Mouse (Mus musculus) heart, postnatal 4 days (tissue): ENCODE results near the gene Kcnq4. TPM values are rescaled to one million over a fixed set of nuclear protein-coding genes. Genes with fewer than 3 reads are reported as not detected.
A peak's percentile ranks its signal among the peaks of the same experiment; 100 is the strongest.

ENCODE experiments used
- DNase-seq: peaks from one replicate; pipeline ENCODE4 v3.0.0; 2021
- total RNA-seq, 2 experiments: library from RNA; stranded (reverse); gene quantifications; 2 replicates each; pipeline ENCODE4 v1.2.3; 2021

The Kcnq4 gene
- total RNA-seq, result 1 to 10 TPM; 2.7 to 2.9 TPM

DNA sequence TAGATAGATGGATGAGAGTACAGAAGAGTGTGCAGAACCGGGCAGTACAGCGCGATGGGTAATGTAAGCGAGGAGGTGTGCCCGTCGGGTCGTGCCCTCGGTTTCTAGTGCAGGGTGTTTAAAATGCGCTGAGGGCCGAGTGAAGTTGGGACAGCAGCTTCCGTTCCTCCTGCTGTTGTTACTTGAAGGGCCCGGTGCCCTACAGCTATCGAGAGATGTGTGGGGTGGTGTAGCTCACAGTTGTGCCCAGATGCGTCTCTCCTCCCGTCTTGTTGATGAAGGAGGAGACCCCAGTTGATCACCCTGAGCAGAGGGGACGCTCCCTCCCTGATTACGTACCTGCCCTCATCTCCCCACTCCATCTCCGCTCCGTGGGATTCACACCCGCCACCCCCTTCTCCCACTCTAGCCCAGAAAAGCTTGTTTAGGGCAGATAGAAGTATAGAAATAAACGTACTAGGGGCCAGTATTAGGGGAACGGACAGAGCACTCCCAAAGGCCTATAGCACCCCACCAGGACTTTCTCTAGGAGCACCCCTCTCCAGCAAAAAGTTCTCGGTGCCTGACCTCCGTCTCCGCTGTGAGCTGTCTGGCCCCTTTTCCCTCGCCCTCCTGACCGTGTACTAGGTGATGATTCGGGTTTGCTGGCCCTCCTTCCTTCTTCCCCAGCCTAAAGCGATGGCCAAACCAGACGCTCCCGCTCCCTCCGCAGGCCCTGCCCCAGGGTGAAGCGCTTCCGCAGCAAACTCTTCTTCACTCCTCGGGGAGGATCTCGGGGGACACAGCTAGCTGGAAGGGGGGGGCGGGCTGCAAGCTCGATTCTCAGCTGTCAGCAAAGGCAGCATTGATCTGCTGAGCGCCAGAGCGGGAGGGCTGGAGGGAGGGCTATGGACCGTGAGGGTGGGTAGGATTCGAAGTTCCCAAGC, at the start of gene Kcnq4:
Gene Kcnq4 (minus strand): TSS at position 672 of the 926 bp plus-strand sequence.
- DNase-seq, result no peak

DNA sequence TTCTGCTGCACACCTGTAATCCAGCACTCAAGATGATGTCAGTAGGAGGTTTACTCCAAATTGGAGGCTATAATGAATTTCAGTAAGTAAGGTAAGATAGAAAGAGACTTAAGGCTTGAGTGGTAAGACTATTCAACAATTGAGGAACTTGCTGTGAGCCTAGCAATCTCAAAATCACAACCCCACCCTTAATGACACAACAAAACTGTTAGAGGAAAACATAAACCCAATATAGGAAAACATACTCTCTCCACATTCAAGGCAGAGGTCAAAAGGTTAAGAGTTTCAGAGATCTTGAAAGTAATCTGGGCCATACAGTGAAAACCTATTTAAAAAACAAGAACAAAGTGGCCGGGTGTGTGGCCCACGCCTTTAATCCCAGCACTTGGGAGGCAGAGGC, 48.3 kb upstream of the Kcnq4 start:
- no peak for DNase-seq

DNA sequence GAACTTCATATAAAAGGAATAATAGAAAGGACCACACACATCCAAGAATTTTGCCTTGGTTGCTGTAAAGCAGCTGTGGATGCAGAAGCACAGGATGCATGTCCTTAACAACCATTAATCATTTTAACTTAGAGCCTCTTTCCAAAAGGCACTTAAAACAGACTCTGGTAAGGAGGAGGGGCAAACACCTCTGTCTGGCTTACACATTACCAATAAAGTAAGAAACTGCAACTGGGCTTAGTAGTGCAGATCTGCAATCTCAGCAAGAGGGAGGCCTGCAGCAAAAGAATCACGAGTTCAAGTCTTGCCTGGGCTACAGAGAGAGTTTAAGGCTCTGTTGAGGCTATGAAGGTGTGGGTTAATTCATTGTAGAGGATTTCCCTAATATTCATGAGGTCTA, 47.2 kb upstream of the Kcnq4 start:
- DNase-seq, result no peak

DNA sequence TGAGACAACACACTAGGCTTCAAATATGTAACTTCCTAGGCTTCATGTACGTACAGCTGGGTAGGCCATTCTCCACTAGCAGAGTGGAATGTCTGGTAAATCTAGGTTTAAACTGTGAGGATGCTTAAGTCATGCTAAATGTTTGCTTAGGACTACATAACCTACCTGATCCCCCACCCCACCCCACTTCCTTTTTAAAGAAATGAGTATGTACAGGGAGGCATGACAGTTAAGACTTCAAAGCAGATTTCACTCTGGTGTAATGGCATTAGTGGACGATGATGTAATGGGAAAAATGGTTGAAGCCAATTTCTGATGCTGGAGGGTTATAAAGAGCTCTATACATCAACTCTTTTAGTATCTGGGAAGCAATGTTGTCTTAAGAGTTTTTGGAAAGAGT, 44.5 kb upstream of the Kcnq4 start:
- DNase-seq, result no peak

DNA sequence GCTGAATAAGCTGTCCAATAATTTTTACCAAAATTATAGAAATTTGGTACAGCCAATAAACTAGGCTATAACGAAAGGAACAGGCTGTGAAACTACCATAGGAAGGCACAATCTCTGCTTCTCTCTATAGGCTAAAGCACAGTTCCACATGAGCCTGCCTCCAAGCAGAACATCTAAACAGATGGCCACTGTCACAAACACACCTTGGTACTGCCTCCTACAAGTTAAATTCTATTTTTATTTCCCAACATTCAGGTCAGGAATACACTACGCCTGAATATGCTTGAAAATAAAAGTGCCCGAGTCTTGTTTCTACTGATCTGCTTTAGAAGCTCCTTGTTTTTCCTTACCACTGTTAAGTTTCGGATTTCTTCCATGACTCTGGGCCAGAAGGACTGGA, 41.6 kb upstream of the Kcnq4 start:
- DNase-seq, result no peak

DNA sequence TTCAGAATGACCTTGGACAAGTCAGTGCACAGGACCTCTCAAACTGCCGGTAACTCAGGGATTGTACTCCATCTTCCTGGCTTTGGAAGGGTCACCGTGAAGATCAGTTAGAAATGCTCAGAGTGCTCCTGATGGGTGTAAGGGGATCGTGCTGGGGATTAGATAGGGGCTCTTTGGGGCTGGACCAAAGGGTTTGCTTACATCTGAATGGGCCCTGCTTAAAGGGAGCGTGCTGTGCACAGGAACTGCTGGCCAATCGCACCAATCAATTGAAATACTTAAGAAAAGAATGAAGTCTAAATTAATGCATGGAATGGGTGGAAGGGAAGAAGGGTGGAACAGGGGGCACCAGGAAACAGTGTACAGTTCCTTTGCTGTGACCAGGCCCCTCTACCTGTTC, 7.4 kb upstream of the Kcnq4 start:
- DNase-seq, result no peak

DNA sequence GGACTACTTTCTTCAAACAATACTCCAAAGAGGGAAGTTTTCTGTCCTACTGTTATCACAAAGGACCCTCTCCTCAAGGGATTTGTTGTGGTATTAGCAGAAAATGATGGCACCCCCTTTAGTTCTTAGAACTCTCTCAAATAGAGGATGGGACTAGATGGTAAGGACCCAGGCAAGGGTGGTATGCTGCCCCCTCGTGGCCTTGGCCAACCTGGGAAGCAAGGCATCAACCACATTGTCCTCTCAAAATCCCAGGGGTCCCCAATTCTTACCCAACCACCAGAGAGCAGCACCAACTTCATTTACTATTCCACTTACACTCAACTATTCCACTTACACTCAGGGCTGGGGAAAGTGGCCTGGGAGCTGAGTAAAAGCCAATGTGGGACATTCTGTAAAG, 6.9 kb upstream of the Kcnq4 start:
- peak; percentile 87 for DNase-seq

DNA sequence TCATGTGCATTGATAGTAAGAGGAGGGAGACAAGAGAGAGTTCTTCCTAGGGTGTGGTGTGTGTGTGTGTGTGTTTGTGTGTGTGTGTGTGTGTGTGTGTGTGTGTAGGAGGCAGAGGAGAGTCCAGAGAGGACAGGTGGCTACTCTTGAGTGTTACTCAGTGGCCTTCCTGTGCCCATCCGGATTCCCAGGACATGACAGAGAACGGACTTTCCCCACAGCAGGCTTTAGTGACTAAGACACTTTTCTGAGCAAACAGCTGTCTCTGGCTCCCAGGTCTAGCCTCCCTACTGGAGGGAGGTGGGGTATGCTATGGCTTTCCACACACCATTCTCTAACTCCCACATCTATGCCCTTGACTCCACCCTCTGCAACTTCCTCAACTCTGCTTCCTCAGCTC, 1.2 kb upstream of the Kcnq4 start:
- no peak for DNase-seq

DNA sequence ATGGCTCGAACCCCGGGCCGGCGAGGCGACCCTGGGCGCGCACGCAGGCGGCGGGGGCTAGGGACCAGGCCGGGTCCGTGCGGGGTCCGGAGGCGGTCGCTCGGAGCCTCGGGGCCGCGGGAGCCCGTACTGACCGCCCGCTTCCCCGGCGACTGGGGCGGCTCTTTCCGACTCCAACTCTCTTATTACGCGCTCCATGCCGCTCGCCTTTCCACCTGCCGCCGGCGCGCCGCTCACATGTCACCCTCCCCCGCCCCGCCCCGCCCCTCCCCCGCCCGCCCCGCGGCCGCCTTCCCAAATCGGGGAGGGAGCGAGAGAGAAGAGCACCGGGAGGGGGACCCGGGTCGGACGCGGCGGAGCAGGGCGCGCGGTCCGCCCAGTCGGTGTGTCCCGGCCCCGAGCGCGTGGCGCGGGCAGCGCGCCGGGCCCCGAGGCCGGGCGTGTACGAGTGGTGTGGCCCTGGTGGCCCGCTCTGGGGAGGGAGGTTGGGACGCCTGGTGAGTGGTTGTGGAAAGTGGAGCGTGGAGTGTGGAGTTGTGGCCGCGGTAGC, 1.1 kb downstream of the Kcnq4 start:
- DNase-seq, result peak; percentile 25

DNA sequence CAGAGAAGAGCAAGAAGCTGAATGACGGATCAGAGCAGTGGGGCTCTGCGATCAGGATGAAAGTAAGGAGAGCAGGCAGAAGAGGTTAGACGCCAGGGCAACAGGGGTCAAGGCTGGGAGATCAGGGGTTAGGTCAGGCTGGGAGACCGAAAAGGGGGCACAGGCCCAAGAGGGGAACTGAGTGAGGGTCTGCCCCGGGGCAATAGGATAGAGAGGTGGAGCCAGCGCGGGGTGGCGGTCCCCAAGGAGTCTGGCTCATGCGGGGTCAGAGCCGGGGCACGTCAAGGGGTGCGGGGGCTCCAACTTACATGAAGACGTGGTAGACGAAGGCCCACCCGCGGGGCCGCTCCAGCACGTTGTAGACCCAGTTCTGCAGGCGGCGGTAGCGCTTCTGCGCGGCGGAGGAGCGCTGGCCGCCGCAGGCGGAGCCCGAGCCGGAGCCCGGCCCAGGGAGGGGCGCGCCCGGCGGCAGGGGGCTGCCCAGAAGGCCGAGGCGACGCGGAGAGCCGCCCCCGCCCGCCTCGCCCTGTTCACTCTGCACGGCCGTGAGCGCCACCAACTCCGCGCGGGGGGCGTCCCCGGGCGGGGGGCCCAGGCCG, 1.8 kb downstream of the Kcnq4 start:
- peak; percentile 36 for DNase-seq

DNA sequence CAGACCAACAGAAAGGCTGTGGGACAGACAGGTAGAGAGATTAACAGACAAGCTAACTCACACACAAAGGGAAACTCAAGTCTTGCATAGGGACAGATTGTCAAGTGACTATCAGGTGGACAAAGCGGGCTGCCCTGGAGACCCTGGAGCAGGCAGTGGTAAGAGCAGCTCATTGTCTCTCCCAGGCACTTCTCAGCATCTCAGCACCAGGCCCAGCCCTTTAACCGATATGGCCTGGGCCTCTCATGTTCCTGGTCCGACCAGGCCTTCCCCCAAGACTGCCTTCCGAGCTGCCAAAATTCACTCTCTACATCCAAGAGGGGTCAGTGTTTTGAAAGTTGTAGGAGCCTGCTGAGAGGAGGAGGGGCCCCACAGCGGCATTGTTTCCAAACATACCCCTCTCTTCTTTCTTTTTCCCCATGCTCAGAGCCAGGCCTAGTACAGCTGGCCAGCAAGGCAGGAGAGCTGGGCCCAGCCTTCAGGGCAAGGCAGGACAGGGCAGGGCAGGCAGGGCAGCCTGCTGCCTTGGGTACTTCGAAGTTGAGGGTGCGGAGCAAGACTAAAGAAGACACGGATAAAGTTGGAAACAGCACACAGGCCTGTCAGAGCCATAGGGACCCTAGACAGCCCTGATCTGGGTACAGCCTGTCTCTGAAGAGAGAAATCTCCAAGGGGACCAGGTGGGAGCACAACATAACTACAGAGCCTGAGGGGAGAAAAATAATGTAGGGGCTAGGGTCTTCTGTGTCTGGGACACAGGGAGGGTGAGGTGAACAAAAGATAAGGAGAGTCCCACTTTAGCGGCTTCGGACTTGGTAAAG, 2.5 kb downstream of the Kcnq4 start:
- DNase-seq, result peak; percentile 31

DNA sequence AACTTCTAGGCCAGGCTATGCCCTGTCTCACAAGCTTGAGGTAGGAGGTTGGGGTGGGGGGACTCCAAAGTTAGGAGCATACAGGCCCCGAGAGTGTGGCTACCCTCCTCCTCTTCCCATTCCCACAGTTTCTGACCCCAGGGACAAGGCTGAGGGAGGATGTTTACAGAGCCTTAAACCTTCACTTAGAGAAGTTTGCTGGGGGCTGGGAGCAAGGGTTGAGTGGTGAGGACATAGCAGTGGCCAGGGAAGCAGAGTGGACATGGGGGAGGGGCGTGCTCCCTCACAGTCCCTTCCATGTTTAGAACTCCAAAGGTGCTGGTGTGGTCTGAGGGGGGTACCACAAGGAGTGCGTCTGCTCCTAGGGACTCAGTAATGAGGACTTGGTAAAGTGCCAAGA, 4.8 kb downstream of the Kcnq4 start:
- no peak for DNase-seq

DNA sequence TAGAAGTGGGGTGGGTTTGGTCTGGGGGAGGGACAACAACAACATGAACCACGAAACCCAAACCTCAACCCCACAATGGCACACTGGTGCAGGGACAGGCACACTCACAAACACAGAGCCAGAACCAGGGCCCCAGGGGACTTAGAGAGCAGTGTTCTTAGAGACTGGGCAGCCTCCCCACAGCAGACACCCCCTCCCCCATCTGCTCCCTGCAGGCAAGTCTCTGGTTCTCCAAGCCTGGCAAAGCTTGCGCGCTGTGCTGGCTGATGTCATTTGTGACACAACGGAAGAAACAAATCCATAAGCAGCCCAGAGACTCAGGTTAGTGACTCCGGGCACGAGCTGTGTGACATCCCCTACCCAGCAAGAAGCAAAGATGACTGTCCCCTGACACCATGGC, 7.1 kb downstream of the Kcnq4 start:
- peak; percentile 52 for DNase-seq

DNA sequence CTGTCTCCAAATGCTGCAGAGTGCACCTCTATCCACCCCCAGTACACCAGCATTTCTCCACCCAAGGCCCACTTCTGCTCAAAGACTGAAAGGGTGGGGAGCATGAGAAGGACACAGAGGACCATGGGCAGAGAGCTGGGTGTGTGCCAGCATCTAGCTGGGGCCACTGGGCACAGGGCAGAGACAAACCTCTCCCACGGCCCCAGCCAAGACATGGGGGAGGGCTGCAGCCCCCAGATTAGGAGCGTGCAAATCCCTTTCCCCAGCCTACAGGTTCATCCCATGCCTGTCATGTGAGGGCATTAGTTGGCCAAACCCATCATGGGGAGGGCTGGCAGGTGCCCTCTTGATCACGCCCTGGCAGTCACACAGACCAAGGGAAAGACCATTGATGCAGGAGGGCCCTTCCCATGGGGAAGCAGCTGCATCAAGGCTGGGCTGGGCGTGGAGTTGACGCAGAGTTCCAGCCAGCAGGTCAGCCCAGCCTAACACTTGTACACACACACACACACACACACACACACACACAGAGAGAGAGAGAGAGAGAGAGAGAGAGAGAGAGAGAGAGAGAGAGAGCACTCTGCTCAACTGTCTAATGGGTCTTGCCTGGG, 14.3 kb downstream of the Kcnq4 start:
- no peak for DNase-seq

DNA sequence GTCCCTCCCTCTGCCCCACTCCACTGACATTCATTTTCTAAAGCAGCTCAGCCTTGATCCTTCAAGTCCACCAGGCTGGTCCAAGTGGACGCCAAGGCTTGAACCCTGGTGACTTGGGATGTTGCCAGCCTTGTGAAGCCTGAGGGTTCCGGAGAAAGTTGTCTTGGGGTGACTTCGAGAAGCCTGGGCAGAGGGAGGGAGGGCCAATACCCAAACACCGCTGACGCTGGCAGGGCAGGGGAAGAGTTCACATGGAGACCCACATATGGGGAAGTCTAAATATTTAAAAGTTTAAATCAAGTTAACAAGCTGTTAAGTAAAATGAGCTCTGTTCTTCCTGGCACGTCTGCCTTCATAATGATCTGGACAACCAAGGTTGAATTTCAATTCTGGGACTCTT, 15.7 kb downstream of the Kcnq4 start:
- no peak for DNase-seq

DNA sequence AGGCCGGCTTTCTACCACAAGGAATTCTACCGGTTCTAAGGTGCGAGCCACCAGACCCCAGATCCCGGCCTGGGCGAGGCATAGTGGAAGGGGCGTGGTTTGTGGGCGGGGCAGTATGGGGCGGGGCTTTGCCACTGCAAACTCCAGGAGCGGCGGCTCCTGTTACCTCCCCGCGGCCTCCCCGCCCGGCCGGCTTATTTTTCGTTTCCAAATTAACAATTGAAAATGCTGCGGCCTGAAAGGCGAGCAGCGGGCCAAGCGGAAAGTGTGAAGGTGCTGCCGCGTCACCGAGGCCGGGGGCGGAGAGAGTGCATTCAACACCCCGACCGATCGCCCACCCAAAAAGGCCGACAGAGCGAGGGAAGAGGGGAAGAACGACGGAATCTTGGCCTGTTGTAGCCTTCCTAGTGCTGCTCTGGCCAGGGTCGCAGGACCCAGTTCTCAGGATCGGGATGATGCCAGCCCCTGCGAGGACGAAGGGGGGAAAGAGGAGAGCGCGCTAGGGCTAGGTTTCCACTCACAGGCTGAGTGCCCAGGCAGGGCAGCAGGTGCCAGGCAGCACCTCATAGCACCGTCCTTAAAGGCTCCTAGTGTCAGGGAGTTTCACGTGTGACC, 17.3 kb downstream of the Kcnq4 start:
- DNase-seq, result peak; percentile 78

DNA sequence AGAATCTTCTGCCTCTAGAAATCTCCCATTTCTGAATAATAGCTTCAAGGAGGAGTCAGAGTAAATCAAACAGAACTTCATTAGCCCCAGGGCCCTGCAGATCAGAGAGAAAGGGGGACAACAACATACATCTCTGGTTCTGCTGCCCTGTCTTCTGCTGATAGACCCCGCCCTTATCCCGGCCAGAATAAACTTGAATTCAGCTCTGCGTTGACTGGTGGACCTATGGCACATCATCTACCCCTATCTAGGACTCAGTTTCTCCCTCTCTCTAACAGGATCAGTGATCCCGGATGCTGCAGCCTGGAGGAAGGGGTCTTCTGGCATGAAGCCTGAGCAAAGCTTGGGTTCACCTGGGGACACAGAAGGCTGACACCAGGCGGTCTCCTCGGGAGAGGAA, 17.8 kb downstream of the Kcnq4 start:
- DNase-seq, result no peak

DNA sequence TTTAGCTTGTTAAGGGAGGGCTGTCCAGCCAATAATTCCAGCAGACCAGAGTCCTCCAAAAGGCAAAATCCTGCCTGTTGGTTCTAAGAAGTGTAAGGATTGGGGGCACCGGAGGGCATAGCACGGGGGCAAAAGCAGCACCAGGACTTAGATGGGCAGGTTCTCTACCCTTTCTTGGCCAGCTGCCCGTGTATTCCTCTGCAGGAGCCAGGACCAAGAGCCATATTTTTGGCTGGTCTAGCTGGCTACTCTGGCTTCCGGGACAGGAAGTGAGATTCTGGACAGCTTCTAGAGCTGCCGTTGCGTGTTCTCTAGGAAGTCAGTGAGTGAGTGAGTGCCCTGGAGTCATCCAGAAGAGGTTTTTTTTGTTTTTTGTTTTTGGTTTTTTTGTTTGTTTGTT, 18.3 kb downstream of the Kcnq4 start:
- DNase-seq, result peak; percentile 74

DNA sequence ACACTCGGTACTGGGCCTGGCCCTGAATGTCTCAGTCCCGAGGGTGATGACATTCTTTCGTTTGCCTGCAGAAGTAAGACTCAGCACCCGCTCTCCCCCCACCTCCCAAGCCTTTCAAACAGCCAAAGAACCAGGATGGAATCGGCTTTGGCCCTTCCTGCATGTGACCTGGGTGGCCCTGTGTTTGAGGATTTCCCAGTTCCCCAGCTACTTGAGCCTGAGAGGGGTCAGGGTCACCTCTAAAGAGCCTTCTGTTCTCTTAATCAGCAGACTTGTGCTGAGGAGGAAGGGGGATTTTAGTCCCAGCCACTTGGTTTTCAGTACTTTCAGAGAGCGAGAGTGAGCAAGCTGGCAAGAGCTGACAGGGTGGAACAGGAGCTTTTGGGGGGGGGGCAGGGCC, 19.0 kb downstream of the Kcnq4 start:
- DNase-seq, result no peak

DNA sequence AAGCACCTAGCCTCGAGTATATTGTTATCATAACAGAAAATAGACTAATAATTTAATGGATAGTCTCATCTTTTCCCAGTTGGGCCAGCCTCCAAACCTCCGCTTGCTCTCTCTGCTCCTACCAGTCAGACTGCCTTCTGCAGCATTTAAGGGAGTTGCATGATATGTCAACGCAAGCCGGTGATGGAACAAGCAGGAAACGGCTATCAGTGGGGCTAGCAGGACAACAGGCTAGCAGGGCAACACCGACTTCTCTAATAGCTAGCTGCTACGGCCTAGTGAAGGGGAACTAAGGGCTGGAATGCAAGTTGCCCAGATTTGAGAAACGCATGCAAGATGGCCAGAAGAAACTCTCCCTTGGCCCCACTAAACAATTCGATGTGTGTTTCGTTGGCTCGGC, 20.6 kb downstream of the Kcnq4 start:
- DNase-seq, result peak; percentile 21

DNA sequence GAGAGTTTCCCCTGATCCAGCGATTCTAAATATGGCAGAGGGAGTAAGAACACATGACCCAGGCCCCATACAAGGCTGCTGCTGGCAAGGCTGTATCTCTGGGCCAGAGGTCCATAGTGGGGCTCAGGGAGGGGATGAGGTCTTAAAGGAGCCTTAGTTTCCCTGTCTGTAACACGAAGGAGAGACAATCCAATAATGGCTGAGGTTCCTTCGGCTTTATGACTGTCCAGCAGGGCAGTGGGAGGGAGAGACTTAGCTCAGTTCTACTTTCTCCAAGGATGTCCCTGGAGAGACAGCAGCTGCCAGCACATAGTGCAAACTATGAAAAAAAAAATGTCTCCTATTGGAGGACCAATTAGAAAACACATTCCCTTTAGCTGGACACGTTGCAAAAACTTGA, 22.2 kb downstream of the Kcnq4 start:
- peak; percentile 64 for DNase-seq

DNA sequence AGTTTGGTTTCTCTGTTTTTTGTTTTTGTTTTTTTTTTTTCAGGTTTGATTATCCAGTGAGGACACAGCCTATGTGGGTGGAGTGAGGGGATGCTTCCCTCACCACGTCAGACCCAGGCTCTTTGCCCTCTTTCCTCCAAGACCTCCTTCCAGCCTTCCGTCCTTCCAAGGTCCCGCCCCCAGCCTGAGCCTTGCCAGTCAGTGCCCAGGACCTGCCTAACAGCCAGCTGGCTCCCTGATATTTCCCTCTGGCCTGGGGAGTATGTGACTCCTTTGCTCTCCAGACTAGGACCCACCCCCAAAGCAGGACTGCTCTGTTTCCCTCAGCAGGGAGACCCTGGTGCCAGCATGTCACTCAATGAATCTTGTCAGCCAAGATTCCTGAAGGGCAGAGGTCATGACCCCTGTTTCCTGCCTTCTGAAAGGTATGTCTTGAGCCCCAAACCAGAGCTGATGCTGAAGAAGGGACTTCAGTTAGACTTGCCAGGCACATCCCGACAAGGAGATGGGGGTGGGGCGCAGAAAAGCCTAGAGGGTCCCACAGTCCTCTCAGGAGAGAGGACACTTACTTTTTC, 22.8 kb downstream of the Kcnq4 start:
- DNase-seq, result peak; percentile 54
